Mouse (Mus musculus): ENCODE measurements around the gene Tspan11. TPM values are rescaled to one million over a fixed set of nuclear protein-coding genes. Genes with fewer than 3 reads are reported as not detected.

Gene Tspan11
- polyA plus RNA-seq, 1 experiment from 2014 or later, result 7.6 TPM

- no peak overlapping the region for H3K27ac ChIP-seq
- H3K4me2 ChIP-seq, result no peak overlapping the region
- H3K4me1 ChIP-seq, result peaks cover 11% of the 10 kb centered on the region; the same call in 1 of the 2 replicates
- ATAC-seq (replicated peaks; ENCODE audit: low FRiP score), result no peak
- no peaks in the 10 kb centered on the region for H3K27me3 ChIP-seq
- no peak overlapping the region for H3K4me3 ChIP-seq (replicated peaks)
- H3K9me3 ChIP-seq (replicated peaks), result peaks cover 6% of the 10 kb centered on the region
- H3K36me3 ChIP-seq, result no peaks in the 10 kb centered on the region
- WGBS, result 46% methylated on average over 4 of the region's 4 CpGs
- H3K9ac ChIP-seq, result no peak overlapping the region
Observed at GRCm38 (mm10) chr6:127917712-127918111, 30.3 kb downstream of the Tspan11 start.

DNA sequence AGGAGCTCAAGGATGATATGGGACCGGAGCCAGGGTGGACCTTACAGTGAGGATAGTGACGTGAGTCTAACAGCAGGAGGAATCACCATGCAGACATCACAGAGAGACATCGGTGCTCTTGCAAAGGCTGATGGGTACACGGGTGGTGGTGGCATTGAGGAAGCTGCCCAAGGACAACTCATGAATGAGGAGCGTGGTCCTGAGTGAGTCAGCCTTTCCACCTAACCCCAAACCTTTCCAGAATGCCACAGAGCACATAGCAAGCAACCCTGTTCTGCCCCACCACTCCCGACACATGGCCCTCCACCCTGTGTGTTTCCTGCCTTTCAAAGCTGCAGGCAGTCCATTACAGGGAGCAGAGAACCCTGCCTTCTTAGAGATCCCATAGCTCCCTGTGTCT is 32.1 kb downstream of the Tspan11 start:
- Histone ChIP-seq H3K9ac (no peak overlapping the region), H3K4me3 (replicated peaks) (no peak overlapping the region), H3K27me3 (0 out of 2 replicates have a peak, but pooled peaks cover 3% of the 10 kb centered on the region), H3K4me1 (peaks cover 11% of the 10 kb centered on the region; the same call in 1 of the 2 replicates), H3K9me3 (replicated peaks) (peaks cover 6% of the 10 kb centered on the region), H3K36me3 (no peaks in the 10 kb centered on the region), H3K27ac (no peak overlapping the region), H3K4me2 (no peak overlapping the region)
- ATAC-seq (replicated peaks; ENCODE audit: low FRiP score), result no peak
- WGBS, result 87% methylated on average over 6 of the region's 6 CpGs

GRCm38 (mm10) chr6:127920652-127921051 is 33.3 kb downstream of the Tspan11 start:
- ATAC-seq (replicated peaks; ENCODE audit: low FRiP score), result 0 out of 2 replicates have a peak, but pooled peaks have one; percentile 33

DNA sequence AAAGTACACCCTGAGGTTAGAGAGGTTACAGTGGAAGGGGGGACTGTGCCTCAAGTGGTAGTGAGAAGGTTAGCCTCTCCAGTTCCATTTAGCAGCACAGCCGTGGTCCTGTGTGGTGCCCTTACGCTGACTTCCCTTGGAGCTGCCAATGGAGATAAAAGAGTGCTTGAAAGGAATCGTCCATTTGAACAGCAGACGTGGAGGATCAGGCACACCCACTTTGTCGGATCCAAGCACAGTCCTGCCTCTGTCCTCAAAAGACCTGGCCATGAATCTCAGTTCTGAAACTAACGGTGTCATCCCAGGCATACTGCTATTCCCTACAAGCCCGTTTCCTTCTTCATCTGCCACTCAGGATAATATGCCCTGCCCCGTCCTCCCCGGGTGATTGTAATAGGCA is 34.6 kb downstream of the Tspan11 start:
- Histone ChIP-seq H3K9me3 (replicated peaks) (no peaks in the 10 kb centered on the region), H3K4me3 (replicated peaks) (no peak overlapping the region), H3K9ac (no peak overlapping the region), H3K27me3 (0 out of 2 replicates have a peak, but pooled peaks cover 3% of the 10 kb centered on the region), H3K36me3 (no peaks in the 10 kb centered on the region), H3K4me2 (no peak overlapping the region), H3K4me1 (peaks cover 20% of the 10 kb centered on the region), H3K27ac (no peak overlapping the region)
- no peak for ATAC-seq (replicated peaks; ENCODE audit: low FRiP score)
- WGBS, result 69% methylated on average over 9 of the region's 9 CpGs

More at GRCm38 (mm10) chr6:127920652-127921051, 33.3 kb downstream of the Tspan11 start:
- H3K9ac ChIP-seq, result no peak overlapping the region
- no peak overlapping the region for H3K4me2 ChIP-seq
- H3K27me3 ChIP-seq, result 0 out of 2 replicates have a peak, but pooled peaks cover 3% of the 10 kb centered on the region
- peaks cover 6% of the 10 kb centered on the region for H3K9me3 ChIP-seq (replicated peaks)
- H3K4me1 ChIP-seq, result peaks cover 11% of the 10 kb centered on the region; the same call in 1 of the 2 replicates
- H3K4me3 ChIP-seq (replicated peaks), result no peak overlapping the region
- no peak overlapping the region for H3K27ac ChIP-seq
- H3K36me3 ChIP-seq, result no peaks in the 10 kb centered on the region
- 11% methylated on average over 8 of the region's 8 CpGs for WGBS

GRCm38 (mm10) chr6:127923296-127923695 is 35.9 kb downstream of the Tspan11 start:
- no peaks in the 10 kb centered on the region for H3K9me3 ChIP-seq (replicated peaks)
- WGBS, result 87% methylated on average over 9 of the region's 9 CpGs
- H3K4me1 ChIP-seq, result peaks cover 28% of the 10 kb centered on the region
- H3K27ac ChIP-seq, result no peak overlapping the region
- no peaks in the 10 kb centered on the region for H3K36me3 ChIP-seq
- H3K27me3 ChIP-seq, result 0 out of 2 replicates have a peak, but pooled peaks cover 3% of the 10 kb centered on the region
- H3K4me2 ChIP-seq, result no peak overlapping the region
- H3K9ac ChIP-seq, result no peak overlapping the region
- no peak overlapping the region for H3K4me3 ChIP-seq (replicated peaks)
- ATAC-seq (replicated peaks; ENCODE audit: low FRiP score), result no peak

- ATAC-seq (replicated peaks; ENCODE audit: low FRiP score), result no peak
- H3K4me3 ChIP-seq (replicated peaks), result no peak overlapping the region
- H3K27ac ChIP-seq, result no peak overlapping the region
- WGBS, result 74% methylated on average over 6 of the region's 6 CpGs
- no peak overlapping the region for H3K9ac ChIP-seq
- peaks cover 28% of the 10 kb centered on the region for H3K4me1 ChIP-seq
- H3K9me3 ChIP-seq (replicated peaks), result no peaks in the 10 kb centered on the region
- H3K36me3 ChIP-seq, result no peaks in the 10 kb centered on the region
- H3K4me2 ChIP-seq, result no peak overlapping the region
- 0 out of 2 replicates have a peak, but pooled peaks cover 3% of the 10 kb centered on the region for H3K27me3 ChIP-seq
Observed at GRCm38 (mm10) chr6:127924750-127925149, 37.4 kb downstream of the Tspan11 start.

DNA sequence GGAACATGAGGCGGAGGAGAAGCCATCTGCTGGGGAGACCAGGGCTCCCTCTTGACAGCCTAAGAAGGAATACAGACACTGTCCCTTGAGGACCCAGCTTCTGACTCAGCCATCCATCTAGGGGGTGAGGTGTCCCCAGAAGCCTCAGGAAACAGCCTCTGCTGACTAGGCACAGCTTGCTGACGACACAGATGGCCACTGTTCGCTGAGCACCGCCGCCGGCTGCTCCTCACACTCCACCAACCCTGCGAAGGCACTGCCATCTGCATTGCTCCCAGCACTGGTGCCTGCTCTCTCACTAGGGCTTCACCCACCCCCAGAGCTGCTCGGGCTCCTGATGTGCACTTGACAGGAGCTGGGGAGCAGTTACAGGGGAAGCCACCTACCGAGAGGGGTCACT is 38.5 kb downstream of the Tspan11 start:
- Histone ChIP-seq H3K36me3 (no peaks in the 10 kb centered on the region), H3K27ac (no peak overlapping the region), H3K4me1 (peaks cover 23% of the 10 kb centered on the region), H3K27me3 (0 out of 2 replicates have a peak, but pooled peaks cover 3% of the 10 kb centered on the region), H3K4me2 (no peak overlapping the region), H3K9me3 (replicated peaks) (no peaks in the 10 kb centered on the region), H3K4me3 (replicated peaks) (no peak overlapping the region), H3K9ac (no peak overlapping the region)
- WGBS, result 53% methylated on average over 9 of the region's 9 CpGs
- peak; percentile 35; the same call in 1 of the 2 replicates for ATAC-seq (replicated peaks; ENCODE audit: low FRiP score)

DNA sequence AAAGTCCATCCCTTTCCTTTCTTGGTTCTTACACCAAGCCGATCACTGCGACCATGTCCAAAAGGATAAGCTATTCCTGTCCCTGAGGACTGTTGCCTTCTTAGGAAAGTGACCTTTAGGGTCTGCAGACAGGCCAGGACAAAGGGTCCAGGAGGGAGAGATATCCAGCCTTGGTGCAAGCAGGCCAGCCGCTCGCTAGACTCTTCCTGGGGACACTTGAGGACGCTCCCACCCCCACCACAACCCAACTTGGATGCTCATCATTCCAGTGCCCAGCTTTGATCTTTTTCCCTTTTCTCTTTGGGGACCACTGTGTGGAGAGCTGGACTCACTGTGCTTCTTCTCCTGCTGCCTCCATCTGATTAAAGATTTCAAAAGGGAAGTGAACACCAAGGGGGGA is 41.3 kb downstream of the Tspan11 start:
- no peaks in the 10 kb centered on the region for H3K27me3 ChIP-seq
- H3K4me3 ChIP-seq (replicated peaks), result no peak overlapping the region
- no peaks in the 10 kb centered on the region for H3K9me3 ChIP-seq (replicated peaks)
- H3K27ac ChIP-seq, result no peak overlapping the region
- H3K4me2 ChIP-seq, result no peak overlapping the region
- WGBS, result 82% methylated on average over 5 of the region's 5 CpGs
- H3K36me3 ChIP-seq, result no peaks in the 10 kb centered on the region
- no peak overlapping the region for H3K9ac ChIP-seq
- H3K4me1 ChIP-seq, result peaks cover 38% of the 10 kb centered on the region
- ATAC-seq (replicated peaks; ENCODE audit: low FRiP score), result no peak

- Histone ChIP-seq H3K9me3 (replicated peaks) (no peaks in the 10 kb centered on the region), H3K27me3 (no peaks in the 10 kb centered on the region), H3K27ac (peak overlapping the region; percentile 37), H3K4me2 (no peak overlapping the region), H3K4me3 (replicated peaks) (no peak overlapping the region), H3K9ac (no peak overlapping the region), H3K4me1 (peaks cover 19% of the 10 kb centered on the region), H3K36me3 (no peaks in the 10 kb centered on the region)
- 27% methylated on average over 5 of the region's 5 CpGs for WGBS
- peak; percentile 65; the same call in 1 of the 2 replicates for ATAC-seq (replicated peaks; ENCODE audit: low FRiP score)
Observed at GRCm38 (mm10) chr6:127932697-127933096, 45.3 kb downstream of the Tspan11 start.

DNA sequence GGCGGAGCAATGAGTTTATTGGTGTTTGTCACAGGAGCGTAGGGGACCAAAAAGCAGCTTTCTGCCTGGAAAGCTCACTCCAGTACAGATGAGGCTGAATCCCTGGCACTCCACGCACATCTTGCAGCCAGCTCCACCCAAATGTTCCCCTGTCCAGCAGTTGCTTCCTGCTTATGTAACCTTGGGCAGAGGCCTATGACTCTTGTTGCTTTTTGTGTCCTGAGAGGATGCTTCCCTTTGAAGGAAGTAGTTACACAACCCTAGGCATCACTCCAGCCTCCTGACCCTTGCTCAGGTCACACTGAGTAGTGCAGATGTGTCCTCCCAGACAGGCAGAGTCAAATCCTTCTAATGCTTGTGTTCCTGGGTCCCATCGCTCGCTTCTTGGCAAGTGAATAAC is 46.5 kb downstream of the Tspan11 start:
- Histone ChIP-seq H3K9me3 (replicated peaks) (no peaks in the 10 kb centered on the region), H3K4me3 (replicated peaks) (no peak overlapping the region), H3K9ac (no peak overlapping the region), H3K27ac (no peak overlapping the region), H3K4me1 (peaks cover 15% of the 10 kb centered on the region), H3K4me2 (no peak overlapping the region), H3K27me3 (no peaks in the 10 kb centered on the region), H3K36me3 (no peaks in the 10 kb centered on the region)
- WGBS, result 91% methylated on average over 5 of the region's 5 CpGs
- ATAC-seq (replicated peaks; ENCODE audit: low FRiP score), result no peak

GRCm38 (mm10) chr6:127935105-127935504 is 47.7 kb downstream of the Tspan11 start:
- no peaks in the 10 kb centered on the region for H3K9me3 ChIP-seq (replicated peaks)
- no peak overlapping the region for H3K4me2 ChIP-seq
- no peaks in the 10 kb centered on the region for H3K36me3 ChIP-seq
- H3K27ac ChIP-seq, result no peak overlapping the region
- 88% methylated on average over 3 of the region's 3 CpGs for WGBS
- ATAC-seq (replicated peaks; ENCODE audit: low FRiP score), result no peak
- no peak overlapping the region for H3K4me3 ChIP-seq (replicated peaks)
- no peaks in the 10 kb centered on the region for H3K27me3 ChIP-seq
- H3K9ac ChIP-seq, result no peak overlapping the region
- H3K4me1 ChIP-seq, result peaks cover 15% of the 10 kb centered on the region

DNA sequence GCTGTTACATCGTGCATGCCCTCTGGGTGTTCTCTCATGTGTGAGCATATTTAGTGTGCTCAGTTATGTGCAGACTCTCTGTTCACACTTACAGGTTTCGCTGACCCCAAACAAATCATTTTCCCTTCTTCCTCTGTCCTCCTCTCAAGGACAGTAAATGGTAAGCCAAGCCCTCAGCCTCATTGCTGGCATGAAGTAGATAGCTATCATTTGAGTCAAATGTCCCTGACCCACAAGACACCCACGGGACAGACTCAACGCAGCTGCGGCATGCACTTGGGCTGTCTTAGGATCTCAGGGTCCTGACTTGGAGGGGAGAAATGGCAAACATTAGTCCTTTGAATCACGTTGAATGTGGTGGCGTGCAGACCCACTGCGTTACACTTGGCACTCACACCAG is 55.0 kb downstream of the Tspan11 start:
- H3K9me3 ChIP-seq (replicated peaks), result no peaks in the 10 kb centered on the region
- WGBS, result 82% methylated on average over 8 of the region's 8 CpGs
- H3K27ac ChIP-seq, result no peak overlapping the region
- H3K4me3 ChIP-seq (replicated peaks), result no peak overlapping the region
- no peaks in the 10 kb centered on the region for H3K4me1 ChIP-seq
- H3K36me3 ChIP-seq, result no peaks in the 10 kb centered on the region
- no peak overlapping the region for H3K4me2 ChIP-seq
- no peak overlapping the region for H3K9ac ChIP-seq
- no peaks in the 10 kb centered on the region for H3K27me3 ChIP-seq
- ATAC-seq (replicated peaks; ENCODE audit: low FRiP score), result no peak

GRCm38 (mm10) chr6:127945725-127946124 is 58.3 kb downstream of the Tspan11 start:
- peak; percentile 73; the same call in 1 of the 2 replicates for ATAC-seq (replicated peaks; ENCODE audit: low FRiP score)
- Histone ChIP-seq H3K36me3 (no peaks in the 10 kb centered on the region), H3K9me3 (replicated peaks) (no peaks in the 10 kb centered on the region), H3K4me1 (no peaks in the 10 kb centered on the region), H3K27ac (no peak overlapping the region), H3K9ac (no peak overlapping the region), H3K27me3 (no peaks in the 10 kb centered on the region), H3K4me2 (no peak overlapping the region), H3K4me3 (replicated peaks) (no peak overlapping the region)
- 58% methylated on average over 9 of the region's 9 CpGs for WGBS

Measured in kidney, embryonic 15.5 days (tissue).